Mouse (Mus musculus): ENCODE results near the gene Kcnq2.
A peak's percentile ranks its signal among the peaks of the same experiment; 100 is the strongest.

Kcnq2 gene

DNA sequence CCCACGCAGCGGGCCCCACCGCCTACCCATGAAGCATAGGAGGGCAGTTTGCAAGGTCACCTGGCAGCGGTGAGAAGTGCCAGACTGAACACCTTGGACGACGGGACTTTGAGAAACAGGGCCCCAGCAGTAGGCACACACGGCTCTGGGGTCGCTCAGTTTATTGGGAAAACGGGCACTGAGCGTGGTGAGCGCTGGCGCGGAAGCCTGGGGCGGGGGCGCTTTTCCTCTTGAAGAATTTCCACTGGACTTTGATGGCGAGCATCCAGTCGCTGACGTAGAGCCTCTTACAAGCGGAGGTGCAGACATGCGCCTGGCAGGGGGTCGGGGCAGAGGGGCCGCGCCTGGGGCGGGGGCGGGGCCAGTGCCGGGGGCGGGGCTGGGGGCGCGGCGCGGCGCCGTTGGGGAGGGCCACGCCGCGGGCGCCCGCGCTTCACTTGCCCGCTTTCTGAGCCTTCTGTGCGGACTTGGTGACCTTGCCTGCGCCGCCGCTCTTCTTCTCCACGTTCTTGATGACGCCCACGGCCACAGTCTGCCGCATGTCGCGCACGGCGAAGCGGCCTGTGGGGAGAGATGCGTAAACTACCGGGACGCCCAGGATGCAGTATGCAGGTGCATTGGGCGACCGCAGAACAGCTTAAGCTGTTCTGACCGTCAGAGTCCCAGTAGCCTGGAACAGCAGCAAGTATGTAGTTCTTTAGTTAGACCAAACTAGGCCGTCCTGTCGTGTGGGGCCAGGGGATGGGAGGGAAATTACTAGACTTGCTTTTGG lies 12.6 kb upstream of the Kcnq2 start:
- DNase-seq (ENCODE audit: low read depth, low spot score): no peak

DNA sequence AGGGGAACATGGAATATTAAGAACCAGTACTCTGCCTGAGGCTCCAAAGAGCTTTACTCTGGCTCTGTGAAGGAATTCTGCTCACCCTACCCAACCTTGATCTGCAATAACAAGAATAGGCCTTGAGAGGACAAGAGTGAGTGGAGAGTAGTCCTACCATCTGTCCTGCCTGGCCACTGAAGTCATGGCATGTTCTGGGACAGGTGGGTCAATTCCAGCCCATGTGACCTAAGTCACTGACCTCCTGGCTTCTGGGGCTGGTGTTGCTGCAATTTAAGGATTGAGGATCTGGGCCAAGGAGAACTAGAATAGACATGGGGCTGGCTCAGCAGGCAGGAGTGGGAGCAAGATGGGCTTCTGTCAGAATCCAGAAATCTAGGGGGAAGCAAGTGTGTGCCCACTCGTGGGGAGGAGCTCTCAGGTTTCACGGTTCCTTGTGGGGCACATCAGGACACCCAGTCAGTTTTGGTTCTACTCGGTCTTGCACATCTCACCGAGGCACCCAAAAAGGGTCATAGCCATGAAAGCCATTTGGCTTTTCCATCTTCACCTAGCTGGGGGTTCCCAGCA lies 12.0 kb upstream of the Kcnq2 start:
- peak; percentile 87 for DNase-seq (ENCODE audit: low read depth, low spot score)

DNA sequence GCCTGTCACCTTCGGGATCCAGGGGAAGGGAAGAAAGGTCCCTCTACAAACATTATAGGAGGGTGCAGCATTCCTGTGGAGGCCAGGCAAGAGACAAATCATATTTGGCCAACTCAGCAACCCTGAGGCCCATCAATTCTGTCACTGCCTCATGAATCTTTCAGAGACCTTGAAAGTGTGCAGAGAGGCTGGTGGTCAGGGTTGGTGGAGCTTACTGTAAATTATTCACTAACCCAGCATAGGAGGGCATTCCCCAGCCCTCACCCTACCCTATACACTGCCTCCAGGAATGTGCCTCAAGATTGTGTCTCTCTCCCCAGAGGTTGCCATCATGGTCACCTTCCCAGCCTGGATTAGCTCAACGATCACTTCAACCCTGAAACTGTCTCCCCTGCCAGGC lies 9.6 kb upstream of the Kcnq2 start:
- DNase-seq (ENCODE audit: low read depth, low spot score): no peak

GRCm38 (mm10) chr2:181143509-181144276 lies 8.6 kb upstream of the Kcnq2 start:
- DNase-seq (ENCODE audit: low read depth, low spot score): no peak

GRCm38 (mm10) chr2:181142703-181143135 lies 7.6 kb upstream of the Kcnq2 start:
- peak; percentile 43 for DNase-seq (ENCODE audit: low read depth, low spot score)

DNA sequence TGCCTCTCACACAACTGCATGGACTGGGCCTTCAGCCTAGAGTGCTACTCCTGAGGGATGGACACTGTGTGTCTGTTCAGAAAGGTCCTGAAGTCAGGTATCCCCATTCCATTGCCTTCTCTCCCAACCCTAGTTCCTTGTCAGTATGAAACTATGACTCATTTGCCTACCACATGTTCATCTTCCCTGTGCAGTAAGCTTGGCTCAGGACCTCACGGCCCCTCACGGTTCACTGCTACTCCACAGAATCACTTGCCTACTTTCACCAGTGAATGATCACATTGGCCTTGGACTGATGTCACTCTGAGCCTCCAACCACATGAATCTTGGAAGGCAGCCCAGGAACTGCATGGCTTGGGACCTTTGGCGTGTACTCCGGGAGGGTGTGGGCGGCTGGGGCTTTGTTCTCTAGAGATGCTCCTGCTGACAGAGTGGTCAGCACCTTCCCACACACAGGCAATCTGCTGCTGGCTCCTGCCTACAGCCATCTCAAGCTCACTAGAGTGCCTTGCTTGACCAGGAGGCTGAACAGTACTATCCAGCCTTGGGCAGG lies 4.6 kb upstream of the Kcnq2 start:
- no peak for DNase-seq (ENCODE audit: low read depth, low spot score)

GRCm38 (mm10) chr2:181136934-181137333 lies 1.8 kb upstream of the Kcnq2 start:
- DNase-seq (ENCODE audit: low read depth, low spot score): no peak

- DNase-seq (ENCODE audit: low read depth, low spot score): no peak
Measured at GRCm38 (mm10) chr2:181135446-181135818, 332 bp upstream of the Kcnq2 start.

DNA sequence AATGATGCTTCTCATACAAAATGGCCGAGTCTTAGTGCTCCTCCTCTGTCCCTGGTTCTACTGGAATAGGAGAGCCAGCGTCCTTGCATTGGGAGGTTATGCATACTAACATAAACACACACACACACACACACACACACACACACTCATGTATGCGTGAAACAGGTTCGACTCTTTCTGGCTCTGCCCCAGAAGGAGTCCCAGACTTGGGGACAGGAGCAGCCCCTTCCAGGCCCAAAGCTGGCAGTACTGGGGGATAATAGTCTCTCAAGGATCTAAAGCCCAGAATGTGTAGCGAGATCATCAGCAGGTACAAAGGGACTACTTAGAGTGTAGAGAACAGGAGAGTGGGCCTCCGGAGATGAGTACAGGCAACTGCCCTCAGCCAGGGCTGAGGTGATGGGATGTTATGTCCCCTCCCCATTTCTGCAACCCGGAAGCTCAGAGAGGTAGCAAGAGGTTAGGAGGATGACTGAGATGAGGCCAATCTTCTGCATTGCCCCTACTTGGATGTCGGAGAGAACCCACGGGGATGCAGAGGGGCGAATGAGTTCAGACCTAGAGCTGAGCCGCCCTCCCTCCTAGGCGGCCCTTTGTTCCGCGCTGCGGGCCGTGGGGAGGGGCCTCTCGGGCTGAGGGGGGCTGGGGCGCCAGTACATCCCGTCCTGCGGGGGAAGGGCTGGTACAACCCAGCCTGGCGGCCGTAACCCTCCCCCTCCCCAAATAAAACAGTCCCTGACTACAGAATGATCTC lies 1.1 kb downstream of the Kcnq2 start:
- no peak for DNase-seq (ENCODE audit: low read depth, low spot score)

GRCm38 (mm10) chr2:181130245-181130644 lies 4.9 kb downstream of the Kcnq2 start:
- no peak for DNase-seq (ENCODE audit: low read depth, low spot score)

DNA sequence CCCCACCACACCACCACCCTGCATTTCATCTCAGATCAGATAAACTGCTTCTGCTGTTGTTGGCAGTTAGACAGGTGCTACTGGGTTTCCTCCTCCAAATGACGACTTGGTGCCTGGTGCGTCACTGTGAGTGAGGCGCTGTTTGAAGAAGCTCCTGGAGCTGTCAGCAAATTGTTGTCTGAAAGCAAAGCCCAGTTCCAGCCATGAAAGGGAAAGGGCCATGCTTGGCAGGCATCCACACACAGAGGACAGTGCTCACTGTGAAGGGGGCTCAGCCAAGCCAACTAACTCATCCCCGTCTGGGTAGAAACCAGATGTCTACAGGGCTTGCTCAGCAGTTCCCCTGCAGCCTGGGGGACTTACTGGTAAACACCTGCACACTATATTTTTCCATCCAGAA lies 6.1 kb downstream of the Kcnq2 start:
- no peak for DNase-seq (ENCODE audit: low read depth, low spot score)

DNA sequence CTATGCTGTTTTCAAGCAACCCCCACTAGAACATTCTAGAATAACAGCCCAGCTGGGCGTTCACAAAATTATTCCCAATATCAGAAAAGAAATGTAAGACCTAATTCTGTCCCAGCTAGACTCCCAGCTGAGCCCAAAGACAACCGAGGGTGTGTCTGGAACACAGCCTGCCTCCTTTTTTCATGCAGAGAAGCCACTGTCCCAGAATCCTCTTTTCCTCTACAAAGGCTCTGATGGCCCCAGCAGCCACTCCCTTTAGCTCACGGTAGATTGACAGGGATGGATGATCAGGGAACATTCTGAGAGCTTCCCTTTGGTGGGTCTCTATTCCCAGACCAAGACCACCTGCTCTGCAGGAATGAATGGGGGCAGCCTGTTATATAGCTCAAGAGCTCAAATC lies 7.3 kb downstream of the Kcnq2 start:
- no peak for DNase-seq (ENCODE audit: low read depth, low spot score)

DNA sequence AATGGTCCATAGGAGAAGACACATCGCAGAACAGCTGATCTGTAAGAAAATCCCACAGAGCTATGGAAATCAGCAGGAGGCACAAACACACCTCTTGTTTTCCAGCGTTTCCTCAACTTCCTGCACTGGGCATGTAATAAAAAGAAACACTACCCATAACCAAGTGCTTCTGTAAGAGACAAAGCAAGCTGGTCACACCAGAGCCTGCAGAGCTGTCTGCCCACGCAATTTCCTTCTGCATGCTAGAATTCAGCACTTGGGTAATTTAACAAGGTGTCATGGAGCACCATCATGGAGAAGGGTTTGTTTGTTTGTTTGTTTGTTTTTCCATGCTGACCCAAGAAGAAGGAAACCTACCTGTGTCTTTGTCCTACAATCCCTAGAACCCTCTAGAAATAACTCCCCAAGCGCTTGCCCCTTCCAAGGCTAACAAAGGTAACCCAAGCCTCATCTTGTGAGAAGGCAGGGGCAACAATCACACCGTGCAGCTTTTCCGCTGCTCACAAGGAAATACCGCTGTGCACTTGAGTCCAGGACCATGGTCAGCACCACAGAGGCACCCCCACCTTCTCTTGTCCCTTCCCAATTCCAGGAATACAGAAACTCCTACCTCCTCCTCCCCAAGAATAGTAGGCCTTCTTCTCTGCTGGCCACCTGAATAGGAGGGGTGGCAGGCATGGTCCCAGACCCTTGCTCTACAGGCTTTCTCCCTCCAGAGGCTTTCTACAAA lies 9.2 kb downstream of the Kcnq2 start:
- no peak for DNase-seq (ENCODE audit: low read depth, low spot score)

- DNase-seq (ENCODE audit: low read depth, low spot score): no peak
Measured at GRCm38 (mm10) chr2:181122642-181123041, 12.5 kb downstream of the Kcnq2 start.

GRCm38 (mm10) chr2:181120922-181121449 lies 14.1 kb downstream of the Kcnq2 start:
- DNase-seq (ENCODE audit: low read depth, low spot score): no peak

DNA sequence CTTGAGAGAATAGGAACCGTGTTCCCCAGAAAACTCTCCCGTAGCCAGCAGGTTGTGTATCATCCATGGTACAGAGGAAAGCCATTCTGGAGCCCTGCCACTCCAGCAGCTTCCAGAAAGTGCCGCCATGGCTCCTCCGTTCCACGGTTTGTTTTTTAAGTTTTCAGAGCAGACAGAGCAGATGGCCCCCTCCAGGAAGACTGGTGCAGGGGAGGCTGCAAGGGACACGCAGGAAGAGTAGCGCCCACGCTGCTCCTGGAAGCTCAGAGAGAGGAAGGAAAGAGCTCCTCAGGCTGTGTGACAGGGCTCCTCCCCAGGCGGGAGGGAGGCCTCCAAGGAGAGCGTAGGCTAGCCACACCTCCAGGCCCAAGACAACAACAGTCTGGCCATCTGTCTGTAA lies 15.1 kb downstream of the Kcnq2 start:
- no peak for DNase-seq (ENCODE audit: low read depth, low spot score)

- no peak for DNase-seq (ENCODE audit: low read depth, low spot score)
Measured at GRCm38 (mm10) chr2:181116436-181116835, 18.7 kb downstream of the Kcnq2 start.

DNA sequence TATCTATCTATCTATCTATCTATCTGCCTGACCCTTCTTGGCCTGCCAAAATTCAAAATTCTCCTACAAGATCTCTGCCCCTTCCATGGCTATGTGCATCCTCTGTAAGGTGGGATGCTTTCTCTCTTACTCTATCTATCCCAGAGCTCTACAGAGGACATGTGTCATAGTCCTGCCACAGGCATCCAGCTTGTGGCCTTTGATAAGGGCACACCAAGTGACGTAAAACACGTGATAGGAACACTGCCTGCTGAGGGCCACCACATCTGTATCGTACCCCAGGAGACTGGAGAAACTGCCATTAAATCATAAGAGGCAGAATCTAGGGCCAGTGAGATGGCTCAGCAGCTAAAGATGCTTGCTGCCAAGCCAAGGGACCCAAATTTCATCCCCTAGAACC lies 19.7 kb downstream of the Kcnq2 start:
- no peak for DNase-seq (ENCODE audit: low read depth, low spot score)

- DNase-seq (ENCODE audit: low read depth, low spot score): no peak
Measured at GRCm38 (mm10) chr2:181113762-181114361, 21.2 kb downstream of the Kcnq2 start.

- DNase-seq (ENCODE audit: low read depth, low spot score): no peak
Measured at GRCm38 (mm10) chr2:181111665-181112064, 23.4 kb downstream of the Kcnq2 start.

Data from skeletal muscle tissue, adult 2 months (tissue).